Mouse (Mus musculus): ENCODE measurements around the gene Hfe2.
"Not testable (repeated sequence)": the region's sequence is repeated elsewhere in the genome, so short reads cannot be mapped to it uniquely, and the experiment has no call there.

DNA sequence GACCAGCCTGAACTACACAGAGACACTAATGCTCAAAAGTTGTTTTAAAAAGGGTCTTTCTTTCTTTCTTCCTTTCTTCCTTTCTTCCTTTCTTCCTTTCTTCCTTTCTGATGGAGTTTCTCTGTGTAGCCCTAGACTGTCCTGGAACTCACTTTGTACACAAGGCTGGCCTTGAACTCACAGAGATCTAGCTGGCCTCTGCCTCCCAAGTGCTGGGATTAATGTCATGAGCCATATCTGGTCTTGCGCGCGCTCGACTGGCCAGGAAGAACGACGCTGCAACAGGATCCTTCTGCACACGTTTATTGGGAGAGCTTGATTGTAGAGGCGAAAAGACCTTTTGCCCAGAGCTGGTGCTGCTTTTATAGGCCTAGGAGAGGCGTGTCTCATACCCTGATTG lies 17.0 kb upstream of the Hfe2 start:
- not testable (repeated sequence) for TF ChIP-seq CTCF (IDR thresholded peaks at IDR 0.05; ENCODE audit: extremely low read depth, insufficient read depth, insufficient read length, insufficient replicate concordance); POLR2A (IDR thresholded peaks at IDR 0.05; ENCODE audit: low read depth, low read length)

Data from spleen, adult 2 months (tissue).